Mouse (Mus musculus): ENCODE measurements around the gene Myb. TPM values are rescaled to one million over a fixed set of nuclear protein-coding genes. Genes with fewer than 3 reads are reported as not detected.

Myb gene
- polyA plus RNA-seq, 1 experiment from 2014 or later: 4.4 TPM

GRCm38 (mm10) chr10:21076137-21076536 lies 84.6 kb downstream of the Myb start:
- no peak for DNase-seq (ENCODE audit: low spot score)
- no peak for ATAC-seq (ENCODE audit: insufficient read depth, low FRiP score, low TSS enrichment)
- Histone ChIP-seq H3K36me3 (ENCODE audit: control insufficient read depth, insufficient read depth, low read length) (no peaks in the 10 kb centered on the region), H3K4me3 (ENCODE audit: low read depth, low read length) (no peak overlapping the region), H3K4me1 (ENCODE audit: control insufficient read depth, insufficient read depth, low read length) (no peaks in the 10 kb centered on the region), H3K4me2 (ENCODE audit: low read depth) (no peak overlapping the region), H3K9ac (ENCODE audit: low read length) (no peak overlapping the region), H3K27me3 (ENCODE audit: control insufficient read depth, insufficient read depth, low read length) (no peaks in the 10 kb centered on the region), H3K27ac (ENCODE audit: low read depth, low read length) (no peak overlapping the region), H3K9me3 (ENCODE audit: control insufficient read depth, low read length) (no peaks in the 10 kb centered on the region)
- 100% methylated on average over 1 of the region's 1 CpGs for WGBS

Other genes with a start within 250 kb of the Myb start
- gene Ahi1, start 208.4 kb downstream of the Myb start, polyA plus RNA-seq (2014; fragmentation: Nextera tagmentation; extraction: Ambion mirVana): 24.7 and 26.5 TPM in 2 replicates
- 127 and 131 TPM in 2 replicates for gene Hbs1l, start 135.0 kb upstream of the Myb start, polyA plus RNA-seq (2014; fragmentation: Nextera tagmentation; extraction: Ambion mirVana)
- gene Aldh8a1, start 216.3 kb upstream of the Myb start, polyA plus RNA-seq (2014; fragmentation: Nextera tagmentation; extraction: Ambion mirVana): not detected in 2 replicates

Data from neural tube, embryonic 11.5 days (tissue).